Mouse (Mus musculus): ENCODE results near the gene Zkscan6. TPM values are rescaled to one million over a fixed set of nuclear protein-coding genes. Genes with fewer than 3 reads are reported as not detected.

Gene Zkscan6
- polyA plus RNA-seq, 1 experiment from 2014 or later, result 17.8 TPM

DNA sequence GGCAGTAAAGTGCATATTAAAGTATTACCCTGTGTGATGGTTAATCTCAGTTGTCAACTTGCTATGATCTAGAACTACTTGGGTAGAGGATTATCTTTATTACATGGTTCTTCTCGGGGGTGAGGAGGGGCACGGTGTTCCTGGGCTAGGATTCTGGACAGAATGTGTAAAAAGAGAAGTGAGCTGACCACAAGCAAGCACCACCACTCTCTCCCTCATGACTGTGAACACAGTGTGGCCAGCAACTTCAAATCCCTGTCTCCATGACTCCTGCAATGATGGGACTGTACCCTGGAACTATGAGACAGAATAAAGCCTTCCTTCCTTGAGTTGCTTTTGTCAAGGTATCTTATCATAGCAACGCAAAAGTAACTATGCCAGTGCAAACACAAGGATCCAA lies 25.4 kb upstream of the Zkscan6 start:
- H3K4me2 ChIP-seq (replicated peaks), result no peak overlapping the region
- H3K27ac ChIP-seq (replicated peaks), result no peak overlapping the region
- H3K4me3 ChIP-seq, result no peak overlapping the region
- H3K4me1 ChIP-seq, result peaks cover 8% of the 10 kb centered on the region
- no peaks in the 10 kb centered on the region for H3K27me3 ChIP-seq
- no peak for ATAC-seq (ENCODE audit: low FRiP score, low read depth)
- no peaks in the 10 kb centered on the region for H3K9me3 ChIP-seq
- WGBS, result 86% methylated on average over 3 of the region's 3 CpGs
- H3K36me3 ChIP-seq, result peaks cover 14% of the 10 kb centered on the region; the same call in 1 of the 2 replicates
- no peak overlapping the region for H3K9ac ChIP-seq (replicated peaks)

DNA sequence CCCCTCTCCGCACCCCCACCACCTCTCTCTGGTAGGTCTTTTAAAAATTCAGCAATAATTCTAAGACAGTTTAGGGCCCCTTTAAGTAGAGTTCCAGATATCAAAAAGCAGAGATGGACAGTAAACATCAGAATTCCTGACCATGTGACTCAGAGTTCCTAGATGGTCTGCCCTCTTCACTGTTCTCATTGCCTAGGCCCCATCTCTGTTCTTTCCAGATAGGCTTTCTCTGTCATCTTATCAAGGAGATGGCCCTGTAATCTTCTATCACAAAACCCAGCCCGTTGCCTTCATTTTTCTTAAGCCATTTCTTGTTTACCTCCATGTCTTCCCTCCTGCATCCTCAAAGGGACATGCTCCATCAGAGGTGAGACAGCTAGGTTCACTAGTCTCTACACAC lies 20.8 kb upstream of the Zkscan6 start:
- WGBS, result 82% methylated on average over 2 of the region's 2 CpGs
- no peak for ATAC-seq (ENCODE audit: low FRiP score, low read depth)
- Histone ChIP-seq H3K9me3 (no peaks in the 10 kb centered on the region), H3K27me3 (no peaks in the 10 kb centered on the region), H3K4me2 (replicated peaks) (peak overlapping the region; percentile 76), H3K27ac (replicated peaks) (no peak overlapping the region), H3K36me3 (no peaks in the 10 kb centered on the region), H3K9ac (replicated peaks) (no peak overlapping the region; the same call in 1 of the 2 replicates), H3K4me3 (no peak overlapping the region), H3K4me1 (peaks cover 15% of the 10 kb centered on the region)

DNA sequence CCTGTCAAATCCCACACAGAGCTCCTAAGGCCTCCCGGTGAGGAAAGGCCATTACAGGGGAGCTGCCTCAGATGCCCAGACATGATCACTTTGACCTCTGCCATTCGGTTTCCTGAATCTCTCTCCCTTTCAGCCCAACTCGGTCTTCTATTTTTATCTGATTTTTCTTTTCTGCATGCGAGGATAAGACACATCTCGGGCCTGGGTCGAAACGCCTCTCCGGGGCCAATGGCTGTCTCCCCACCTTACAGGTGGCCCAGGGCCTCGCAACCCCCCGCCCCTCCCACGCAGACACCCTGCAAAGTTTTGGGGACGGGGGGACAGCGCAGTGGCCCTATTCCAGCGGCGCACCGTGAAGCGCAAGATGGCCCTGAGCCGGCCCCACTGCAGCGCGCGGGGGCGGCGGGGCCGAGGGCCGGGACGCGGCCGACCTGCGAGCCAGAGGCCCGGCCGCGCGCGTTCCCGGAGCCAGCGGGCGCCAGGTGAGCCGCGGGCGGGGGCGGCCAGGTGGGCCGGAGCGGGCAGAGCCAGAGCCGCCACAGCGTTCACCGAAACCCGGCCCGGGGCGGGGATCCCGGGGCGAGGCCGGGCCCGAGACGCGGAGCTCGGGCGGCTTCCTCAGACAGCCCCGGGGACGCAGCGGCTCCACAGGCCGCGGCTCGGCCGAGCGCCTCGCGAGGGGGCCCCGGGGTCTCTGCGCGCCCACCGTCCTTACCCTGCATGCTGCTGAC lies 19.4 kb upstream of the Zkscan6 start:
- peak; percentile 88 for ATAC-seq (ENCODE audit: low FRiP score, low read depth)
- Histone ChIP-seq H3K9me3 (no peaks in the 10 kb centered on the region), H3K36me3 (no peaks in the 10 kb centered on the region), H3K27ac (replicated peaks) (peak overlapping the region; percentile 86), H3K9ac (replicated peaks) (peak overlapping the region; percentile 98), H3K4me3 (peak overlapping the region; percentile 98), H3K27me3 (no peaks in the 10 kb centered on the region), H3K4me2 (replicated peaks) (peak overlapping the region; percentile 76), H3K4me1 (peaks cover 15% of the 10 kb centered on the region)
- under 1% methylated on average over 60 of the region's 71 CpGs for WGBS

DNA sequence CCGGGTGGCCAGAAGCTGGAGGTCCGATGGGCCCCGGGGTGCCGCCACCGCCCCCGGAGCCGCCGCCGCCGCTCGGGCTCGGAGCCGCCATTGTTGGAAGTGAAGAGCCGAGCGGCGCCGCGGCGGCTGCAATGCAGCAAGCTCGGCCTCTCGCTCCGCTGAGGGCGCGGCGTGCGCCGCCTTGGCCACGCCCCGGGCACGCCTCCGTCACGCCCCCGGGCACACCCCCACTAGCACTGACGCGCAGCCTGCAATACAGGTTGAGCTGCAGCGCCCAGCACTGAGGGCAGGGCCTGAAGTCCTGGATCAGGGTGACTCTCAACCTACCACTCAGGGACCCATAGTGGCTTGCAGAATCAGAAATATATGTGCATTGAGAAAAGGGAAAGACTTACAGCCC lies 18.8 kb upstream of the Zkscan6 start, which contains the start of gene Map2k4:
Gene Map2k4, minus strand, starts transcription at position 144 of the 400 bp plus-strand sequence.
- H3K36me3 ChIP-seq, result no peaks in the 10 kb centered on the region
- H3K27me3 ChIP-seq, result no peaks in the 10 kb centered on the region
- H3K4me3 ChIP-seq, result peak within 1 kb of the TSS; percentile 98
- peaks cover 15% of the 10 kb centered on the region for H3K4me1 ChIP-seq
- ATAC-seq (ENCODE audit: low FRiP score, low read depth), result peak; percentile 100
- peak within 1 kb of the TSS; percentile 76 for H3K4me2 ChIP-seq (replicated peaks)
- H3K9me3 ChIP-seq, result no peaks in the 10 kb centered on the region
- under 1% methylated on average over 36 of the region's 36 CpGs for WGBS
- H3K9ac ChIP-seq (replicated peaks), result peak within 1 kb of the TSS; percentile 98
- H3K27ac ChIP-seq (replicated peaks), result peak within 1 kb of the TSS; percentile 86

DNA sequence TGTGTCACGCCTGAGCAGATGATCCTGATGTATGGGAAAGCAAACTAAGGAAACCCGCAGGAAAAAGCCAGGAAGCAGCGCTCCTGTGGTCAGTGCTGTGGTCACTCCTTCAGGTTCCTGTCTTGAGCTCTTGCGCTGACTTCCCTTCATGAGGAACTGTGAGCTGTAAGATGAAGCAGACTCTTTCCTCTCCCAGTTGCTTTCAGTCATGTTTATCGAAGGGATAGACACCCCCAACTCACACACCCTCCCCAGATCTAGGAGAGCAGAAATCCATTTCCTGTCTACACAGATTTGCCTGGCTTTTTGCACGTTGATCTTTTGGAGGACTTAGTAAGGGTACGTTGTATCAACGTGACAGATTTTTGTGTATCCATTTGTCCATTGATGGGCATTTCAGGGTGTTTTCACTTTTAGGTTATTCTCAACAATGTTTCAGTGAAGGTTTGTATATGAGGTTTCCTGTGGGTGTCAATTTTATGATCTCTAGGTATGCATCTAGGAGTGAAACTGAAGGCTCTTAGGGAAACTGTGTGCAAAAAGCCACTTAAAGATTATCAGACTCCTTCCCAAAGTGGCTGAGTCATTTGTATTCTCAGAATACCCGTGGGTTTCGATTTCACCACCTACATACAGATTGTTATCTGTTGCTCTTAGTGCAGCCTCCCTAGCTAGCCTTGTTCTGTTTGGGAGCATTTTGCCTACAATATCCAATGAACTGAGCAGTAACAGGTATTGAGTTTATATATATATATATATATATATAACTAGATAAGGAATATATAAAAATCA lies 12.4 kb upstream of the Zkscan6 start:
- H3K4me1 ChIP-seq, result no peaks in the 10 kb centered on the region
- no peak overlapping the region for H3K27ac ChIP-seq (replicated peaks)
- H3K27me3 ChIP-seq, result no peaks in the 10 kb centered on the region
- H3K4me3 ChIP-seq, result no peak overlapping the region
- 82% methylated on average over 10 of the region's 10 CpGs for WGBS
- no peaks in the 10 kb centered on the region for H3K36me3 ChIP-seq
- ATAC-seq (ENCODE audit: low FRiP score, low read depth), result no peak
- H3K9me3 ChIP-seq, result no peaks in the 10 kb centered on the region
- H3K9ac ChIP-seq (replicated peaks), result no peak overlapping the region
- no peak overlapping the region for H3K4me2 ChIP-seq (replicated peaks)

DNA sequence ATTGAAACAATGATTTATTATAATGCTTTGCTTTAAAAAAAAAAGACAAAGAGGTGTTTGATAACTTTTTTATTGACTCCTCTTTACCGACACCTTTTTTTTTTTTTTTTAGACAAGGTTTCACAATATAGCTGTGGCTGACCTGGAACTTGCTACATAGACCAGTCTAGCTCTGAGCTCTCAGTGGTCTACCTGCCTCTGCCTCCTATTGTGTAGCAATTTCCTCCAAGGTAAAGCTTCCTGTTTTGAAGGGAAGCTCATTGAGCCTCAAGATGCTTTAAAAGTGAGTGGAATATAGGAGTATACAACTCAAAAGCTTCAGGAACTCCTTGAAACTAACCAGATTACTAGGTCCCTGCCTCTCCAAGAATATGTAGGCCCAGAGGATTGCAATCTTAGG lies 11.1 kb upstream of the Zkscan6 start:
- no peak overlapping the region for H3K4me3 ChIP-seq
- WGBS, result 87% methylated on average over 1 of the region's 1 CpGs
- no peak overlapping the region for H3K4me2 ChIP-seq (replicated peaks)
- H3K9me3 ChIP-seq, result no peaks in the 10 kb centered on the region
- H3K27ac ChIP-seq (replicated peaks), result no peak overlapping the region
- H3K4me1 ChIP-seq, result no peaks in the 10 kb centered on the region
- no peaks in the 10 kb centered on the region for H3K36me3 ChIP-seq
- no peak for ATAC-seq (ENCODE audit: low FRiP score, low read depth)
- H3K9ac ChIP-seq (replicated peaks), result no peak overlapping the region
- no peaks in the 10 kb centered on the region for H3K27me3 ChIP-seq

DNA sequence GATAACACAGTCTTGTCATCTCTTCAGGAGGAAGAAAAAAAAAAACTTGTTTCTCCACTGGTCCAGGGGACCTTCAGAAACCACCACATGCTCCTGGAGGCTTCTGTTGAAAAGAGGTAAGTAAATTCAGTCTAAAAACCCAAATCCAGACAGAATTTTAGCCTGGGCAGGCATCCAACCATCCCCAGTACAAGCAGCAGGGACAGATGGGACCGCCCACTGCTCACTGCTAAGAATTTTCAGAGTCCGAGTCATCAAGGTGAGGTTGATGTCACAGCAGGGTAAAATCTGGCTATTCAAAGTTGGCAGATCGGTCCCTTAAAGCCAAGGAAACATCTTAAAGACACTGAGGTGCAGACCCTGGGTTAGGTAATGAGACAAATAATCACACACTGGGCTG lies 5.1 kb upstream of the Zkscan6 start:
- 65% methylated on average over 3 of the region's 3 CpGs for WGBS
- Histone ChIP-seq H3K4me1 (peaks cover 4% of the 10 kb centered on the region; the same call in 1 of the 2 replicates), H3K9ac (replicated peaks) (no peak overlapping the region)

DNA sequence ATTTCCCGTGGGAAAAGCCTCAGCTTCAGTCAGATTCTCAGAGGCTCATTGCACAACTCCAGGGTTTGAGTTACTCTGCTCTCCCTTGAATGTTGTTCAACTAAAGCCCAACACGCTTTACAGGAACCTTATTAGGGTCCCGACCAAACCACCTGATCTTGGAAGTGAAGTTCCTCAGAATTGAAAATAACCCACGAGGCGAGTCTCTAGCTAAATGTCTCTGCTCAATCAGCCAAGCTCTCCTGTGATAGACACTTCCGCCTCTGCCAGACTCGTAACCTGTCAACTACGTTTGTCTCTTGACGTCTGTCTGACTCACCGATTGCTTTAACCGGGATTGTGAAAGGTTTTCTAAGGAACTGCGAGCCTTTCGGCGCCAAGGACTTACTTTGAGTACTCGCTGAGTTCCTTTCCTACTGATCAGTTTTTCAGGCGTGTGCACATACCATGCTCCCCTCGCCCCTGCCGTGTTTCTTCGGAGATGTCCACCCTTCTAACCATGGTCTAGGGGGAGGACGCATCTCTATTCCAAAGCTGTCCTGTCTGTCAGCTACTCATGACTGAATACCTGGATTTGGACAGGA lies 562 bp upstream of the Zkscan6 start:
- WGBS, result 2% methylated on average over 20 of the region's 20 CpGs
- ATAC-seq (ENCODE audit: low FRiP score, low read depth), result peak; percentile 5; the same call in 1 of the 2 replicates
- peak overlapping the region; percentile 86 for H3K4me3 ChIP-seq
- peaks cover 9% of the 10 kb centered on the region for H3K4me1 ChIP-seq
- no peaks in the 10 kb centered on the region for H3K27me3 ChIP-seq
- peak overlapping the region; percentile 89 for H3K4me2 ChIP-seq (replicated peaks)
- peak overlapping the region; percentile 51 for H3K9ac ChIP-seq (replicated peaks)
- H3K27ac ChIP-seq (replicated peaks), result peak overlapping the region; percentile 58; the same call in 1 of the 2 replicates
- H3K36me3 ChIP-seq, result no peaks in the 10 kb centered on the region
- no peaks in the 10 kb centered on the region for H3K9me3 ChIP-seq

More for the DNA sequence above, 5.1 kb upstream of the Zkscan6 start:
- ATAC-seq (ENCODE audit: low FRiP score, low read depth), result no peak
- Histone ChIP-seq H3K9me3 (no peaks in the 10 kb centered on the region), H3K4me3 (no peak overlapping the region), H3K36me3 (no peaks in the 10 kb centered on the region), H3K4me2 (replicated peaks) (no peak overlapping the region), H3K27me3 (no peaks in the 10 kb centered on the region), H3K27ac (replicated peaks) (no peak overlapping the region)

DNA sequence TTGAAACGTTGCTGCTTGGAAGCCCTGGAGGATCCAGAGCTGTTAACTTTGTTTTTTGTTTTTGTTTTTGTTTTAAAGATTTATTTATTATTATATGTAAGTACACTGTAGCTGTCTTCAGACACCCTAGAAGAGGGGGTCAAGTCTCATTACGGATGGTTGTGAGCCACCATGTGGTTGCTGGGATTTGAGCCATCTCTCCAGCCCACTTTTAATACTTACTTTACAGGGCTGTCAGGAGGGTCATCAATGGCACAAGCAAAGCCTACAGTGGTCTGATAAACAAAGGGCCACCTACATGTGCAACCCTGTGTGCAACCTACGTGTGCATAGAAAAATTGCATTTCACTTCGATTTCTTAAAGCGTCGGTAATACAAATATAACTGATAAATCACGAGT lies 626 bp downstream of the Zkscan6 start:
- WGBS, result 52% methylated on average over 7 of the region's 7 CpGs
- H3K36me3 ChIP-seq, result no peaks in the 10 kb centered on the region
- ATAC-seq (ENCODE audit: low FRiP score, low read depth), result peak; percentile 4; the same call in 1 of the 2 replicates
- H3K9ac ChIP-seq (replicated peaks), result peak overlapping the region; percentile 79
- peak overlapping the region; percentile 86 for H3K4me3 ChIP-seq
- peaks cover 20% of the 10 kb centered on the region for H3K4me1 ChIP-seq
- peak overlapping the region; percentile 80; the same call in 1 of the 2 replicates for H3K27ac ChIP-seq (replicated peaks)
- no peaks in the 10 kb centered on the region for H3K9me3 ChIP-seq
- peak overlapping the region; percentile 89 for H3K4me2 ChIP-seq (replicated peaks)
- H3K27me3 ChIP-seq, result no peaks in the 10 kb centered on the region

DNA sequence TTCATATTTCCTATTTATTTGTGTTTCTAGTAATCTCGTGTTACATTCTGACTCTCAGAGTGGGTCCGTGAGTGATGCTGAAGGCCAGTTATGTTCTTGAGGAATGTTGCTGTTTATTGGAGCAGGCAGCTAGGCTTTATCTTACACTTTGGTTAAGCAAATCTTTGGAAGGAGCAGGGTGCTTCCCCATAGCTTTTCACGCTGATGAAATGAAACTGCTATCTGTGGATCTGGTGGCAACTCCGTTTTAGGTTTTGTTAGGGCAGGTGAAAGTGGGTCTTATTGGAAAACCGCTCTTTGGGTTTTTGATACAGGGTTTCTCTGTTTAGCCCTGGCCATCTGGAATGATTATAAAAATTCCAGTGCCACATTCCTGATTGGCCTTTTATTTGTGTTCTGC lies 5.1 kb downstream of the Zkscan6 start:
- no peak for ATAC-seq (ENCODE audit: low FRiP score, low read depth)
- H3K4me2 ChIP-seq (replicated peaks), result no peak overlapping the region
- 18% methylated on average over 5 of the region's 5 CpGs for WGBS
- peaks cover 29% of the 10 kb centered on the region for H3K36me3 ChIP-seq
- no peaks in the 10 kb centered on the region for H3K27me3 ChIP-seq
- H3K27ac ChIP-seq (replicated peaks), result no peak overlapping the region
- no peak overlapping the region for H3K9ac ChIP-seq (replicated peaks)
- H3K9me3 ChIP-seq, result no peaks in the 10 kb centered on the region
- peaks cover 24% of the 10 kb centered on the region for H3K4me1 ChIP-seq
- no peak overlapping the region for H3K4me3 ChIP-seq

DNA sequence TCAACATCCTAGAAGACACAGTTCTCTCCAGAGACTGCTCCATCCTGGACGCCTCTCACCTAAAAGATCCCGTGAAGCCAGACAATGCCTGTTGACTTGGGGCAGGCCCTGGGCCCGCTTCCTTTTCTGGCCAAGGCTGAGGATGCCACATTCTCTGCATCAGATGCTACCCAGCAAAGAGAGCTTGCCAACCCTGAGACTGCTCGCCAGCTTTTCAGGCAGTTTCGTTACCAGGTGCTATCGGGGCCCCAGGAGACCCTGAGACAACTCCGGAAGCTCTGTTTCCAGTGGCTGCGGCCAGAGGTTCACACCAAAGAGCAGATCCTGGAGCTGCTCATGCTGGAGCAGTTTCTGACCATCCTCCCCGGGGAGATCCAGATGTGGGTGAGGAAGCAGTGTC lies 7.4 kb downstream of the Zkscan6 start:
- H3K9ac ChIP-seq (replicated peaks), result no peak overlapping the region
- no peak for ATAC-seq (ENCODE audit: low FRiP score, low read depth)
- H3K4me1 ChIP-seq, result peaks cover 19% of the 10 kb centered on the region
- WGBS, result 92% methylated on average over 9 of the region's 9 CpGs
- H3K27ac ChIP-seq (replicated peaks), result no peak overlapping the region
- no peak overlapping the region for H3K4me3 ChIP-seq
- H3K9me3 ChIP-seq, result no peaks in the 10 kb centered on the region
- peaks cover 38% of the 10 kb centered on the region for H3K36me3 ChIP-seq
- no peak overlapping the region for H3K4me2 ChIP-seq (replicated peaks)
- no peaks in the 10 kb centered on the region for H3K27me3 ChIP-seq

DNA sequence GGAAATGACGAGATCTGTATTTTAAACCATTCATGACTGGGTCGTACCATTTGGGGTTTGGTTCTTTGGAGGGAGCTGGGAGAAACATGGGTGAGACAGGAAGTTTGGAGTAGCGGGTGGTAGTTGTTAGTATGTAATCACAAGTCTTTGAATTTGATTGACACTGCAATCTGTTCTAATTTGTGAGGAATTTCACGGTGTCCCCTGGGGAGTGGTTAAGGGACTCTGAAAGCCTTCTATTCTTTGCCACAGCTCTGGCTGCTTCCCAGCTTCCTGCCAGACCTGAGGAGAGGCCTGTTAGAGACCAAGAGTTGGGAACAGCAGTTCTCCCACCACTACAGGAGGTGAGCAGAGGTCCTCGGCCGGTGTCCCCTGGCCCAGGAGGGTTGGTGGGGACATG lies 9.3 kb downstream of the Zkscan6 start:
- H3K9ac ChIP-seq (replicated peaks), result no peak overlapping the region; the same call in 1 of the 2 replicates
- H3K36me3 ChIP-seq, result peaks cover 40% of the 10 kb centered on the region
- H3K4me2 ChIP-seq (replicated peaks), result no peak overlapping the region
- no peak for ATAC-seq (ENCODE audit: low FRiP score, low read depth)
- peaks cover 19% of the 10 kb centered on the region for H3K4me1 ChIP-seq
- no peak overlapping the region for H3K4me3 ChIP-seq
- WGBS, result 61% methylated on average over 6 of the region's 6 CpGs
- H3K27me3 ChIP-seq, result no peaks in the 10 kb centered on the region
- no peaks in the 10 kb centered on the region for H3K9me3 ChIP-seq
- no peak overlapping the region for H3K27ac ChIP-seq (replicated peaks)
